Mouse (Mus musculus): ENCODE measurements around the gene Hnrnpk. TPM values are rescaled to one million over a fixed set of nuclear protein-coding genes. Genes with fewer than 3 reads are reported as not detected.
A peak's percentile ranks its signal among the peaks of the same experiment; 100 is the strongest.

Gene Hnrnpk
- total and polyA plus RNA-seq, 3 experiments, result 108 to 416 (median 388) TPM

DNA sequence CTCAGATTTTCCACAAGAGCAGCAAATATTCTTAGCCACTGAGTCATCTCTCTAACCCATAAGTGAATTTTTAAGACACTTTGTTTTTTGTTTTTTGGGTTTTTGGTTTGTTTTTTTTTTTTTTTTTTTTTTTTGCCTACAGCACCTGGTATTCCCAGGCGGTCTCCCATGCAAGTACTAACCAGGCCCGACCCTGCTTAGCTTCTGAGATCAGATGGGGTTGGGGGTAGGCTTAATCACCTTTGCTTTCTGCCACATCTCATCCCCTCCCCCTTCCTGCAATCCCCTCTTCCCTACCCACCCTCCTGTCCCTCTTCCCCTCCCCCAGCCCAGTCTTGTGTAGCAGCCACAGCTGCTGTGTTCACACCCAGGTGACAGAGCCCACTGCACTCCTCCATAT lies 36.6 kb upstream of the Hnrnpk start:
- H3K4me1 ChIP-seq (ENCODE audit: control insufficient read depth, insufficient read depth, low read length), result no peaks in the 10 kb centered on the region
- 86% methylated on average over 2 of the region's 2 CpGs for WGBS
- no peaks in the 10 kb centered on the region for H3K79me2 ChIP-seq (replicated peaks; ENCODE audit: control insufficient read depth, insufficient read depth, low read length)
- H3K9ac ChIP-seq (ENCODE audit: low read depth, low read length), result no peak overlapping the region
- TF ChIP-seq POLR2A (IDR thresholded peaks at IDR 0.05; ENCODE audit: insufficient read depth, low read depth, low read length) (no peak), CTCF (IDR thresholded peaks at IDR 0.05) (no peak), EP300 (IDR thresholded peaks at IDR 0.05; ENCODE audit: insufficient read depth, low read depth, low read length) (no peak)
- H3K27ac ChIP-seq, result no peak overlapping the region
- H3K4me3 ChIP-seq, result no peak overlapping the region
- H3K36me3 ChIP-seq (ENCODE audit: control insufficient read depth, insufficient read depth, low read length), result no peaks in the 10 kb centered on the region
- no peak for DNase-seq
- H3K27me3 ChIP-seq (ENCODE audit: control insufficient read depth, insufficient read depth, low read length), result no peaks in the 10 kb centered on the region
- intact Hi-C loops (cut with DNase I), result no loop called here

DNA sequence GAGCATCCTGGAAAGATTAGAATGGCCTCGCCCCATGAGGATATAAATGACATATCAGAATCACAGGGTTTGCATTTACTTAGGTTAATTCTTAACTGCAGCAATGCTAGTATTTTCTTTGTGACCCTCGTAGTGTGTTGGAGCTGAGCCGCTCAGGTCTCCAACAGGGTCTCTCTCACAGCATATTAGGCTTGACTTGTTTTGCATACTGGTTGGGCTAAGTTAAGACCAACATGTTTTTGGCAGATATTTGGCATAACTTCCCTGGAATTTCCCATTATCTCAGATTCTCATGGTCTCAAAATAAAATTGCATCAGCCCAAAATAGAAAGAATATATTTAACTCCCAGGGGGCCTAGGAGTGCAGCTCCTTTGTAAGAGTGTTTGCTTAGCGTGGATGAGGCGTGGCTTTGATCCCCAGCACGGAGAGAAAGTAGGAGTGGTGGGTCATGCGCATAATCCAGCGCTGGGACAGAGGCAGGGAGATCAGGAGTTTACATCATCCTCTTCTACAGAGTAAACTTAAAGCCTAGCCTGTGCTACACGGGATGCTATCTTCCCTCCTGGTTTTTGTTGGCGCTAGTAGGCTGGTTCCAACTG lies 20.0 kb upstream of the Hnrnpk start:
- 18% methylated on average over 10 of the region's 10 CpGs for WGBS
- H3K27ac ChIP-seq, result peak overlapping the region; percentile 37
- intact Hi-C loops (cut with DNase I), result no loop called here
- no peaks in the 10 kb centered on the region for H3K27me3 ChIP-seq (ENCODE audit: control insufficient read depth, insufficient read depth, low read length)
- no peaks in the 10 kb centered on the region for H3K36me3 ChIP-seq (ENCODE audit: control insufficient read depth, insufficient read depth, low read length)
- no peak for TF ChIP-seq EP300 (IDR thresholded peaks at IDR 0.05; ENCODE audit: insufficient read depth, low read depth, low read length)
- TF ChIP-seq POLR2A (IDR thresholded peaks at IDR 0.05; ENCODE audit: insufficient read depth, low read depth, low read length), result no peak
- TF ChIP-seq CTCF (IDR thresholded peaks at IDR 0.05), result no peak
- H3K4me1 ChIP-seq (ENCODE audit: control insufficient read depth, insufficient read depth, low read length), result peaks cover 1% of the 10 kb centered on the region
- H3K4me3 ChIP-seq, result no peak overlapping the region
- DNase-seq, result peak in 1 of 2 experiments; percentile 28
- H3K9ac ChIP-seq (ENCODE audit: low read depth, low read length), result no peak overlapping the region
- H3K79me2 ChIP-seq (replicated peaks; ENCODE audit: control insufficient read depth, insufficient read depth, low read length), result no peaks in the 10 kb centered on the region

DNA sequence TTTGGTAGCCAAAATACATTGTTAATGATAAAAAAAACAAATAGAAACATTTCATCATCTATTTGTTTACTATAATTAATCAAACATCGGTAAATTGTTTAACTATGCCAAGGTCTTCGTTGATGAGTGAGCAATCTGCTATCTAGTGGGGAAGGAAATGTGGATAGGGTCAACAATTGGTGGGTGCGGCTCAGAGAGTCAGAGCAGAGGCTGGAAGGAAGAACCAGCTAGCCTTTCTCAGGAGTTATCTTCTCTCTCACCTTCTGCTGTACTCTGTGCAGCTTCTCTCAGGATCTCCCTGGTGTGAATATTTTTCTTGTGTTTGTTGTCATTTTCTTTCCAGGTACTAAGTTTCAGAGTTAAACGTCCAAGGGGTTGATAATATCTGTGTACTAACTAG lies 19.1 kb upstream of the Hnrnpk start:
- TF ChIP-seq EP300 (IDR thresholded peaks at IDR 0.05; ENCODE audit: insufficient read depth, low read depth, low read length) (no peak), CTCF (IDR thresholded peaks at IDR 0.05) (no peak), POLR2A (IDR thresholded peaks at IDR 0.05; ENCODE audit: insufficient read depth, low read depth, low read length) (no peak)
- Histone ChIP-seq H3K9ac (ENCODE audit: low read depth, low read length) (no peak overlapping the region), H3K27ac (no peak overlapping the region), H3K27me3 (ENCODE audit: control insufficient read depth, insufficient read depth, low read length) (no peaks in the 10 kb centered on the region), H3K4me1 (ENCODE audit: control insufficient read depth, insufficient read depth, low read length) (peaks cover 1% of the 10 kb centered on the region), H3K36me3 (ENCODE audit: control insufficient read depth, insufficient read depth, low read length) (no peaks in the 10 kb centered on the region), H3K4me3 (no peak overlapping the region), H3K79me2 (replicated peaks; ENCODE audit: control insufficient read depth, insufficient read depth, low read length) (no peaks in the 10 kb centered on the region)
- 41% methylated on average over 4 of the region's 4 CpGs for WGBS
- intact Hi-C loops (cut with DNase I), result no loop called here
- DNase-seq, result no peak

- Histone ChIP-seq H3K4me1 (ENCODE audit: control insufficient read depth, insufficient read depth, low read length) (peaks cover 1% of the 10 kb centered on the region), H3K79me2 (replicated peaks; ENCODE audit: control insufficient read depth, insufficient read depth, low read length) (no peaks in the 10 kb centered on the region), H3K36me3 (ENCODE audit: control insufficient read depth, insufficient read depth, low read length) (no peaks in the 10 kb centered on the region), H3K27ac (no peak overlapping the region), H3K9ac (ENCODE audit: low read depth, low read length) (no peak overlapping the region), H3K27me3 (ENCODE audit: control insufficient read depth, insufficient read depth, low read length) (no peaks in the 10 kb centered on the region), H3K4me3 (no peak overlapping the region)
- WGBS, result 80% methylated on average over 4 of the region's 4 CpGs
- TF ChIP-seq POLR2A (IDR thresholded peaks at IDR 0.05; ENCODE audit: insufficient read depth, low read depth, low read length) (no peak), CTCF (IDR thresholded peaks at IDR 0.05) (no peak), EP300 (IDR thresholded peaks at IDR 0.05; ENCODE audit: insufficient read depth, low read depth, low read length) (no peak)
- intact Hi-C loops (cut with DNase I), result no loop called here
- DNase-seq, result no peak
Measured at GRCm38 (mm10) chr13:58421026-58421425, 17.9 kb upstream of the Hnrnpk start.

GRCm38 (mm10) chr13:58419266-58419665 lies 16.1 kb upstream of the Hnrnpk start:
- H3K4me3 ChIP-seq, result no peak overlapping the region
- DNase-seq, result no peak
- no peaks in the 10 kb centered on the region for H3K27me3 ChIP-seq (ENCODE audit: control insufficient read depth, insufficient read depth, low read length)
- TF ChIP-seq EP300 (IDR thresholded peaks at IDR 0.05; ENCODE audit: insufficient read depth, low read depth, low read length) (no peak), POLR2A (IDR thresholded peaks at IDR 0.05; ENCODE audit: insufficient read depth, low read depth, low read length) (no peak), CTCF (IDR thresholded peaks at IDR 0.05) (no peak)
- no peaks in the 10 kb centered on the region for H3K79me2 ChIP-seq (replicated peaks; ENCODE audit: control insufficient read depth, insufficient read depth, low read length)
- no peaks in the 10 kb centered on the region for H3K36me3 ChIP-seq (ENCODE audit: control insufficient read depth, insufficient read depth, low read length)
- WGBS, result 97% methylated on average over 1 of the region's 1 CpGs
- peaks cover 1% of the 10 kb centered on the region for H3K4me1 ChIP-seq (ENCODE audit: control insufficient read depth, insufficient read depth, low read length)
- H3K9ac ChIP-seq (ENCODE audit: low read depth, low read length), result no peak overlapping the region
- intact Hi-C loops (cut with DNase I), result no loop called here
- no peak overlapping the region for H3K27ac ChIP-seq

- TF ChIP-seq POLR2A (IDR thresholded peaks at IDR 0.05; ENCODE audit: insufficient read depth, low read depth, low read length) (no peak), EP300 (IDR thresholded peaks at IDR 0.05; ENCODE audit: insufficient read depth, low read depth, low read length) (no peak), CTCF (IDR thresholded peaks at IDR 0.05) (no peak)
- no peak overlapping the region for H3K27ac ChIP-seq
Measured at GRCm38 (mm10) chr13:58418656-58419055, 15.5 kb upstream of the Hnrnpk start.

More at GRCm38 (mm10) chr13:58418656-58419055, 15.5 kb upstream of the Hnrnpk start:
- DNase-seq, result no peak
- Histone ChIP-seq H3K9ac (ENCODE audit: low read depth, low read length) (no peak overlapping the region), H3K4me1 (ENCODE audit: control insufficient read depth, insufficient read depth, low read length) (peaks cover 1% of the 10 kb centered on the region), H3K36me3 (ENCODE audit: control insufficient read depth, insufficient read depth, low read length) (no peaks in the 10 kb centered on the region), H3K27me3 (ENCODE audit: control insufficient read depth, insufficient read depth, low read length) (no peaks in the 10 kb centered on the region), H3K4me3 (no peak overlapping the region), H3K79me2 (replicated peaks; ENCODE audit: control insufficient read depth, insufficient read depth, low read length) (no peaks in the 10 kb centered on the region)
- WGBS, result 74% methylated on average over 4 of the region's 4 CpGs
- intact Hi-C loops (cut with DNase I), result no loop called here
